In genomic region chr2:155583927-155584530, GRCm38 (mm10) we compare ENCODE assay signal across 9 mouse cellular contexts. TPM values are rescaled to one million over a fixed set of nuclear protein-coding genes. Genes with fewer than 3 reads are reported as not detected.
DNase-seq lines count a peak whose midpoint lies in the region; ATAC-seq and TF ChIP-seq lines count a peak whose summit lies in the region.
"Had no signal": no experiment of that assay in that cellular context is flagged by ENCODE, and none has a peak within 500 bp of the region (broad histone marks: within the 10 kb centered on the region; RNA-seq: fewer than 3 reads in every experiment).

No protein-coding gene starts in this region.

- ATAC-seq in forebrain, embryonic 14.5 days: peak; percentile 37
- no peak; the same call in 1 of the 2 replicates for ATAC-seq in kidney, postnatal 0 days (replicated peaks; ENCODE audit: low FRiP score, low read depth)

- H3K36me3 ChIP-seq in forebrain, embryonic 14.5 days (ENCODE audit: control insufficient read depth, insufficient read depth, low read length): no peaks in the 10 kb centered on the region
- no peaks in the 10 kb centered on the region for H3K36me3 ChIP-seq in kidney, postnatal 0 days (ENCODE audit: insufficient read depth, low read length)

- H3K27me3 ChIP-seq in forebrain, embryonic 14.5 days (replicated peaks; ENCODE audit: control insufficient read depth, insufficient read depth, low read length): no peaks in the 10 kb centered on the region
- H3K27me3 ChIP-seq in kidney, postnatal 0 days (ENCODE audit: insufficient read depth, low read length): no peaks in the 10 kb centered on the region
- H3K27me3 ChIP-seq: liver, embryonic 15.5 days had no signal

- no peak overlapping the region for H3K27ac ChIP-seq in forebrain, embryonic 14.5 days (ENCODE audit: low read depth, low read length)
- H3K27ac ChIP-seq in kidney, postnatal 0 days: no peak overlapping the region
- H3K27ac ChIP-seq: liver, embryonic 15.5 days had no signal

- H3K9me3 ChIP-seq in forebrain, embryonic 14.5 days (replicated peaks; ENCODE audit: control insufficient read depth, low read length): no peaks in the 10 kb centered on the region
- H3K9me3 ChIP-seq in kidney, postnatal 0 days (replicated peaks; ENCODE audit: low read length): no peaks in the 10 kb centered on the region
- H3K9me3 ChIP-seq: liver, embryonic 15.5 days had no signal

- no peak overlapping the region for H3K9ac ChIP-seq in forebrain, embryonic 14.5 days (ENCODE audit: low read length)
- H3K9ac ChIP-seq in kidney, postnatal 0 days (ENCODE audit: low read depth, low read length): no peak overlapping the region
- H3K9ac ChIP-seq: liver, embryonic 15.5 days had no signal

- 42% methylated on average over 5 of the region's 5 CpGs for WGBS in forebrain, embryonic 14.5 days
- WGBS in kidney, postnatal 0 days: 50% methylated on average over 5 of the region's 5 CpGs

- H3K4me1 ChIP-seq in forebrain, embryonic 14.5 days (ENCODE audit: control insufficient read depth, insufficient read depth, low read length): no peaks in the 10 kb centered on the region
- H3K4me1 ChIP-seq in kidney, postnatal 0 days (replicated peaks; ENCODE audit: insufficient read depth, low read length): no peaks in the 10 kb centered on the region

- H3K4me3 ChIP-seq in forebrain, embryonic 14.5 days (ENCODE audit: low read depth, low read length): no peak overlapping the region
- H3K4me3 ChIP-seq in kidney, postnatal 0 days (replicated peaks; ENCODE audit: low read depth, low read length): no peak overlapping the region
- H3K4me3 ChIP-seq: liver, embryonic 15.5 days had no signal

- peak; percentile 50 to 81 for DNase-seq in heart, adult 18-20 months
- no peak for DNase-seq in heart, adult 11 months
- DNase-seq in CD8-positive naive resting alpha-beta T cell, adult 2 months (ENCODE audit: low read depth in 2 of 2, low spot score in 2 of 2): peak; percentile 30 to 34
- DNase-seq in brain, embryonic 18.5 days (ENCODE audit: low read depth, low spot score): peak; percentile 18
- DNase-seq in forebrain, embryonic 14.5 days (ENCODE audit: low spot score): peak; percentile 70
- DNase-seq in kidney, postnatal 0 days (ENCODE audit: low spot score): peak; percentile 85
- peak; percentile 61 to 74 for DNase-seq in lung, adult 18-20 months
- DNase-seq in right cerebral cortex, postnatal 10 days (ENCODE audit: low spot score in 2 of 2): peak; percentile 49 to 70

- peak; percentile 96 for TF ChIP-seq CTCF in kidney, postnatal 0 days (IDR thresholded peaks at IDR 0.05; ENCODE audit: low read depth)

- no peak overlapping the region for H3K4me2 ChIP-seq in forebrain, embryonic 14.5 days (ENCODE audit: low read length)
- H3K4me2 ChIP-seq in kidney, postnatal 0 days (ENCODE audit: low read length): no peak overlapping the region
- H3K4me2 ChIP-seq: liver, embryonic 15.5 days had no signal

RNA-seq across cellular contexts. Expression of gene Gss, which starts 8.6 kb away (rescaled TPM):
- 10 to 100 TPM; 14.4 to 15.6 TPM for total RNA-seq in heart, adult 18-20 months (2021)
- 14.6 and 17.0 TPM in 2 replicates for polyA plus RNA-seq in forebrain, embryonic 14.5 days (2014; fragmentation: Nextera tagmentation; extraction: Ambion mirVana)
- polyA plus RNA-seq in kidney, postnatal 0 days (2015; fragmentation: Nextera tagmentation; extraction: Ambion mirVana): 114 and 129 TPM in 2 replicates

RNA-seq across cellular contexts. Expression of gene Myh7b, which starts 27.0 kb away (rescaled TPM):
- total RNA-seq in heart, adult 18-20 months (2021): 10 to 100 TPM; 23.0 to 30.1 TPM
- polyA plus RNA-seq in forebrain, embryonic 14.5 days (2014; fragmentation: Nextera tagmentation; extraction: Ambion mirVana): 0.08 and 0.35 TPM in 2 replicates
- polyA plus RNA-seq in kidney, postnatal 0 days (2015; fragmentation: Nextera tagmentation; extraction: Ambion mirVana): 0.37 and 0.47 TPM in 2 replicates
